Mouse (Mus musculus) monocyte, adult 5-6 weeks (primary cell): ENCODE measurements around the gene Scgb3a1. TPM values are rescaled to one million over a fixed set of nuclear protein-coding genes. Genes with fewer than 3 reads are reported as not detected.

Experiments
- ATAC-seq: fragments of 153-309, 156-312 bp; replicated peaks from 2 replicates; pipeline ENCODE4 v1.8.0; 2017; ENCODE audit warnings: mild to moderate bottlenecking; ENCODE audit not compliant: low TSS enrichment, insufficient number of reproducible peaks, severe bottlenecking, poor library complexity, low FRiP score
- total RNA-seq: library from RNA; stranded (forward); fragments of 200-1000, 200-491, 200-594 nt; gene quantifications from 3 replicates; pipeline ENCODE4 v1.2.3, GENCODE M21; 2017

Gene Scgb3a1
- total RNA-seq, 1 experiment from 2014 or later: not detected

DNA sequence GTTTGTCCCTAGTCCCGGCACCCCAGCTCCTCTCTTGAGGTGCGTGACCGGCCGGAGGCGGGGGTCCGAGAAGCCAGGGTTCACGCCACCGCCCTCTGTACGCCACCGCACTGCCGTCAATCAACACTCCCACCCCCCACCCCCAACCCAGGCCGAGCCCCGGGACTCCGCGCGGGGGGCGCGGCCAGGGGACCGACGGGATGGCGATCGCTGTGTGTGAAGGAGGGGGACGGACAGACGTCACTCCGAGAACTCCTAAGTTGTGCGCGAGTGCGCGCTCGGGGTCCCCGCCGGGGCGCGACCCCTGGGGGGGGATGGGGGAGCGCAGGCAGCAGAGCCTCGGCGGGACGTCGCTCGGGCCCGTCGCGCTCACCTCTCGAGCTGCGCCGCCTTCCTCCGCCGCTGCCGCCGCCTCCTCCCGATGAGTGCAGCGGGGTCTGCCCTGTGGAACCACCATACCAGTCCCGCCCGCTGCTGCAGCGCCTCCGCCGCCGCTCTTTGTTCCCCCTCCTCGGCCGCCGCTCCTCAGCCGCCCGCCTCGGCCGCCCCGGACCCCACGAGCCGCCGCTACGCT is 48.7 kb downstream of the Scgb3a1 start:
- ATAC-seq: no peak

DNA sequence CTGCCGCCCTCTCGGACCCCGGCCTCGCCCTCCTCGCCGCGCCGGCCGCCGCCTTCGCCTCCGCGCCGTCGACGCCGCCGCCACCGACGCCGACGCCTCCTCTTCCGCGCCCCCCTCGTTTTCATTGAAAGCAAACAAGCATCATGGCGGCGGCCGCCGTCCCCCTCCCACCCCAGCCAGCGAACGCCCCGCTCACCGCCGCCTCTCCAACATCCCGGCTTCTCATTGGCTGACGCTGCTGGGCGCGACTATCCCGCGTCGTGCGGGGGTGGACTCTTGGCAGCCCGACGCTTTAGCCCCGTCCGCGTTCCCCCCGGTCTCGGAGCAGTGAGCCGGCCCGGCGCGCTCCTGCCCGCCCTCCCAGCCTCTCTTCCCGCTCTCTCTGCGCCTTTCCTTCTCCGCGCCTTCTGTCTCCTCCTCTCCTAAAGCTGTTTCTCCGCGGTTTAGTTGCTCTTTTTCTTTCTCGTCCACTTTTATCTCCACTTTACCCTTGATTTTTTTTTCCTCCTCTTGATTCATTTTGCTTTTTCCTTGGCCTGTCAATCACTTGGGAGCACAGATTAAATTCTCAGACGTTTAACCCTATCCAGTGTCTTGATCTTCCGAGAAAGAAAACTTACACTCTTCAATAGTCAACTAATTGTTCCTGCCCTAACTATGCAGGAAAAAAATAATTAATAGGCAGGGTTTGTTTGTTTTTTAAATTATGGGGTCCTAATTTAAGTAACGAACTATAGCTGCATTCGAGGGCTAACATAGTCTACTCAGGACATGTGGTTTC is 49.3 kb downstream of the Scgb3a1 start, which contains the start of gene Cnot6:
Cnot6 (minus strand) TSS at position 169 of the 781 bp plus-strand sequence.
- ATAC-seq: peak; percentile 99

DNA sequence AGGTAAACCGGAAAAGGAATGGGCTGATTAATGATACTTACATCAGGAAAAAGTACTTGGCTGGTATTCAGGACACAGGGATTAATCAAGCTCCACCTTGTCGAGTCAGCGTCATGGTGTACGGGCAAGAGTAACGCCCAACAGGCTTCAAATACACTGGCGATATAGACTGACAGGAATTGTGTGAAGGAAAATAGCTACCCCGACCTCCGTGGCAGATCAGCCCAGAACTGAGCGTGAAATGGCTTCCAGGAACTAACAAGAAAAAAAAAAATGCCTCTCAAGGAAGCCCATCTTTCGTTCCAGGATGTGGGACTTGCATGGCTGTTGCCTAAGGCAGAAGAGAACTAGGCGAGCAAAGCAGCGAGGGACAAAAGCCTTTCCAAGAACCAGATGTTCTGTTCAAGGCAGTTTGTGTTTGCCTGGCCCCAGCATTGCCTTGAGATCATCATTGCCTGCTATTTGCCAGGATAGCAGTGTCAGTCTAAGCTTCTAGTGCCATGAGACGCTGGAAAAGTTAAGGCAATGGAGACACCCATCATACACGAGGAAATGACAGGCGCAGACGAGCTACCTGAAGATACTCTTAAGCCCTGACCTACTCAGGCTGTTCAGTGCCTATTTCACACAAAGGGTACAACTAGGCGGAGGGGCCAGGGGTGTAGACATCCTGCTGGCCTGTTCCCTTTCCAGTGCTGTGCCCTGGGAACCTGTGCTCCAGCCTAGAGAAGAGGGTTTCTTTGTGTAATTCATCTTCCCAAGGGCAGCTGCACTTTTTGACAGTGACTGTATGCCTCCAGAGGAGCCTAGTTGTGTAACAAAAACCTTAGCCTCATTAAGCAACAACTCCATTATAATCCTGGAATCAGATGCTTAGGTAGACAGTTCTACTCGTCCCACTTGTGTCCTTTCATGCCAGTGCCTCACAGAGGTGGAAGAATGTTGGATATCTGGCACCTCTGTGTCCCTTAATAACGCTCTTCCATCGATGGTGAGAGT is 50.2 kb downstream of the Scgb3a1 start:
- no peak for ATAC-seq

Other genes with a start within 250 kb of the Scgb3a1 start
- not detected in 3 replicates for gene Olfr1389, start 240.5 kb upstream of the Scgb3a1 start, total RNA-seq
- 0.68 TPM in 1 of 3 replicates, not detected in the others for gene Olfr1388, start 227.0 kb upstream of the Scgb3a1 start, total RNA-seq
- gene Olfr1387, start 208.3 kb upstream of the Scgb3a1 start, total RNA-seq: not detected in 3 replicates
- not detected in 3 replicates for gene Olfr1386, start 198.6 kb upstream of the Scgb3a1 start, total RNA-seq
- gene Olfr1385, start 174.5 kb upstream of the Scgb3a1 start, total RNA-seq: not detected in 3 replicates
- gene Olfr1384, start 156.9 kb upstream of the Scgb3a1 start, total RNA-seq: not detected in 3 replicates
- gene Olfr1383, start 144.0 kb upstream of the Scgb3a1 start, total RNA-seq: not detected in 3 replicates
- gene Olfr1382, start 135.4 kb upstream of the Scgb3a1 start, total RNA-seq: 0.19 TPM in 1 of 3 replicates, not detected in the others
- not detected in 3 replicates for gene Olfr1381, start 120.2 kb upstream of the Scgb3a1 start, total RNA-seq
- gene Olfr1380, start 106.7 kb upstream of the Scgb3a1 start, total RNA-seq: 0.32 TPM in 1 of 3 replicates, not detected in the others
- gene Flt4, start 54.3 kb upstream of the Scgb3a1 start, total RNA-seq: 0.48 TPM in 1 of 3 replicates, not detected in the others
- 46.7 to 79.0 TPM (median 53.2 TPM) in 3 replicates for gene Cnot6, start 49.1 kb downstream of the Scgb3a1 start, total RNA-seq
- gene Gfpt2, start 130.6 kb downstream of the Scgb3a1 start, total RNA-seq: 0.19 to 1.8 TPM (median 0.49 TPM) in 3 replicates
- gene Mapk9, start 183.1 kb downstream of the Scgb3a1 start, total RNA-seq: 43.4 to 49.7 TPM (median 45.7 TPM) in 3 replicates
- gene Rasgef1c, start 238.2 kb downstream of the Scgb3a1 start, total RNA-seq: 0.29 to 0.96 TPM in 2 of 3 replicates, not detected in the other